Mouse (Mus musculus) retina, embryonic 14.5 days (tissue): Measurements from ENCODE around the gene Ifih1.

Experiments used
- DNase-seq: peaks from one replicate; pipeline ENCODE4 v3.0.0-alpha.2; 2015; ENCODE audit warnings: low spot score

The Ifih1 gene

GRCm38 (mm10) chr2:62639869-62640268 is 6.2 kb downstream of the Ifih1 start:
- DNase-seq = no peak

GRCm38 (mm10) chr2:62630446-62630845 is 15.6 kb downstream of the Ifih1 start:
- peak; percentile 85 for DNase-seq

GRCm38 (mm10) chr2:62628356-62628755 is 17.7 kb downstream of the Ifih1 start:
- no peak for DNase-seq

GRCm38 (mm10) chr2:62627728-62628127 is 18.3 kb downstream of the Ifih1 start:
- DNase-seq = peak; percentile 74

- DNase-seq = no peak
These were observed 23.0 kb downstream of the Ifih1 start for GRCm38 (mm10) chr2:62623024-62623441.

GRCm38 (mm10) chr2:62619679-62620078 is 26.4 kb downstream of the Ifih1 start:
- DNase-seq = no peak

GRCm38 (mm10) chr2:62618934-62619341 is 27.1 kb downstream of the Ifih1 start:
- no peak for DNase-seq

- DNase-seq = no peak
These were observed 32.9 kb downstream of the Ifih1 start for GRCm38 (mm10) chr2:62613133-62613532.

GRCm38 (mm10) chr2:62606205-62606604 is 39.9 kb downstream of the Ifih1 start:
- DNase-seq = no peak

GRCm38 (mm10) chr2:62603530-62603929 is 42.5 kb downstream of the Ifih1 start:
- no peak for DNase-seq

- DNase-seq = no peak
These were observed 49.5 kb downstream of the Ifih1 start for GRCm38 (mm10) chr2:62596586-62596985.

- DNase-seq = peak; percentile 20
These were observed 51.6 kb downstream of the Ifih1 start for GRCm38 (mm10) chr2:62594491-62594890.

- DNase-seq = no peak
These were observed 54.5 kb downstream of the Ifih1 start for GRCm38 (mm10) chr2:62591555-62591954.

GRCm38 (mm10) chr2:62589333-62589732 is 56.7 kb downstream of the Ifih1 start:
- DNase-seq = no peak

- DNase-seq = no peak
These were observed 60.3 kb downstream of the Ifih1 start for GRCm38 (mm10) chr2:62585769-62586168.

GRCm38 (mm10) chr2:62574962-62575361 is 71.1 kb downstream of the Ifih1 start:
- no peak for DNase-seq

GRCm38 (mm10) chr2:62574250-62574649 is 71.8 kb downstream of the Ifih1 start:
- DNase-seq = no peak

- DNase-seq = no peak
These were observed 72.3 kb downstream of the Ifih1 start, which contains the start of gene Fap for GRCm38 (mm10) chr2:62573753-62574159. TSS of gene Fap (minus strand) at chr2:62574075.

GRCm38 (mm10) chr2:62573099-62573752 is 72.8 kb downstream of the Ifih1 start:
- no peak for DNase-seq

- DNase-seq = no peak
These were observed 81.4 kb downstream of the Ifih1 start for GRCm38 (mm10) chr2:62564687-62565086.

- peak; percentile 75 for DNase-seq
These were observed 83.2 kb downstream of the Ifih1 start for GRCm38 (mm10) chr2:62562661-62563485.

- no peak for DNase-seq
These were observed 88.6 kb downstream of the Ifih1 start for GRCm38 (mm10) chr2:62557417-62557816.

- DNase-seq = no peak
These were observed 89.7 kb downstream of the Ifih1 start for GRCm38 (mm10) chr2:62556349-62556748.
